Mouse (Mus musculus) bone marrow, adult 2 months (tissue): ENCODE data around the gene Heatr5b. TPM values are rescaled to one million over a fixed set of nuclear protein-coding genes. Genes with fewer than 3 reads are reported as not detected.
A peak's percentile ranks its signal among the peaks of the same experiment; 100 is the strongest.

ENCODE experiments used
- H3K27ac ChIP-seq: fragments of 200-500 bp; 2 replicates; pipeline ENCODE4 v1.5.1; 2012; ENCODE audit warnings: low read depth, mild to moderate bottlenecking, control low read depth, inconsistent platforms, low read length; ENCODE audit not compliant: control insufficient read depth, poor library complexity, insufficient read depth
- H3K4me1 ChIP-seq: fragments of 200-500 bp; 2 replicates; pipeline ENCODE4 v1.6.1; 2011; ENCODE audit warnings: low read length; ENCODE audit not compliant: control insufficient read depth, insufficient read depth
- H3K4me3 ChIP-seq: fragments of 200-500 bp; replicated peaks from 2 replicates; pipeline ENCODE3; 2011; ENCODE audit warnings: mild to moderate bottlenecking, low read depth, low read length, control low read depth; ENCODE audit not compliant: control insufficient read depth
- CTCF ChIP-seq: fragments of 200-500 bp; IDR thresholded peaks from 2 replicates; pipeline ENCODE4 v1.5.1; 2011; ENCODE audit warnings: low read length, control low read depth; ENCODE audit not compliant: control insufficient read depth, insufficient read depth
- POLR2A ChIP-seq: fragments of 200-500 bp; IDR thresholded peaks from 2 replicates; pipeline ENCODE4 v1.6.1; 2011; ENCODE audit warnings: low read depth, mild to moderate bottlenecking, control low read depth, low read length, borderline replicate concordance; ENCODE audit not compliant: control insufficient read depth
- WGBS: fragments of 180-500 bp; shearing (Covaris S2); methylation state at CpG from one replicate; pipeline ENCODE4 v1.1.7; 2018; 5-methylcytosine and 5-hydroxymethylcytosine counted together
- polyA plus RNA-seq: library from polyadenylated mRNA; stranded (reverse); fragments of >200 nt; gene quantifications from 2 replicates; pipeline ENCODE4 v1.2.4, GENCODE M21; 2011; ENCODE audit warnings: low replicate concordance; ENCODE audit not compliant: missing spikeins, insufficient read depth, insufficient read length

Heatr5b gene
- 2.5 and 5.1 TPM in 2 replicates for polyA plus RNA-seq

DNA sequence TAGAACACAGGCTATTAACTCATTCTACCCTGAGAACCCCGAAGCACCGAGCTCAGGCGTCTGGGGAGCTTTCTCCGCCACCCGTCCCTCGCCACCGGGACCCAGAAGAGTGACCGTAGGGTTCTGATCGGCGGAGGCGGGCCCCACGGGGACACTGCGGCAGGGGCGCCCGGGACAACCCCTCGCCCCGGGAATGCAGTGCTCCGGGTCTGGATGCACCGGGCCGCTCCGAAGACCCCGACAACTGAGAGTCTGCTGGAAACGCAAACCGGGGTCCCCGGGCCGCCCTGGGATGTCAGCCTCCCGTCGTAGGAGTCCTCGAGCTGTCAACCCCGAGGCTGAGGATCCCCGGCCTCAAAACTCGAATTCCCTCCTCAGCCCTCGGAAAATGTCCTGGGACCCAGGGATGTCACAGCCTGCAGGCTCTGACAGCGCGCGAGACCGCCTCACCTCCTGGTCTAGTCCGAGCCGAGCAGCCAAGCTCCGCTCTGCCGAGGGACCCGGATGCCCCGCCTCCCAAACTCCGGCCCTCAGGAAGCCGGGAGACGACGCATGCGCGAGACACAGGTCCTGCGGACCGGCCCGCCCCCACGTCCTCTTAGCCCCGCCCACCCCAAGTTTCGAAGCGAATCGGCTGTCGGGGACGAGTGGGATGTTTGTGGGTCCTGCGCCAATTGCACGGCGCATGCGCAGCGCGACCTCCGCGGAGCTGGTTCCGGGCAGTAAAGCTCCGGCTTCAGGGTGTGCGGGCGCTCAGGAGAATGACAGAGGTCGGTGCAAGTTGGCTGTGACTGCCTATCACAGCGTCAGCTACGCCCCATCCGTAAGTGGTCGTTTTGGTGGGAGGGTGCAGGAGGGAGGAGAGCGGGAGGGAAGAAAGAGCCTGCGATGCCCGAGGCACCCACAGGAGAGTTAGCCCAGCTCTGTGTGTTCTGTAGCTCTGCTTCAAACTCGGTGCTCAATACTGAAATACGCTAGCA, at the start of gene Heatr5b, which contains the start of gene Gpatch11:
Gene Heatr5b, minus strand, starts transcription at position 509 of the 980 bp plus-strand sequence.
Gene Gpatch11, plus strand, starts transcription at position 712 of the 980 bp plus-strand sequence.
- under 1% methylated on average over 81 of the region's 81 CpGs for WGBS
- Histone ChIP-seq H3K27ac (peak within 1 kb of the TSS; percentile 72), H3K4me3 (peak within 1 kb of the TSS; percentile 86), H3K4me1 (no peaks in the 10 kb centered on the region)
- TF ChIP-seq POLR2A (peak; percentile 74), CTCF (0 out of 2 replicates have a peak, but pooled peaks have one; percentile 8)

DNA sequence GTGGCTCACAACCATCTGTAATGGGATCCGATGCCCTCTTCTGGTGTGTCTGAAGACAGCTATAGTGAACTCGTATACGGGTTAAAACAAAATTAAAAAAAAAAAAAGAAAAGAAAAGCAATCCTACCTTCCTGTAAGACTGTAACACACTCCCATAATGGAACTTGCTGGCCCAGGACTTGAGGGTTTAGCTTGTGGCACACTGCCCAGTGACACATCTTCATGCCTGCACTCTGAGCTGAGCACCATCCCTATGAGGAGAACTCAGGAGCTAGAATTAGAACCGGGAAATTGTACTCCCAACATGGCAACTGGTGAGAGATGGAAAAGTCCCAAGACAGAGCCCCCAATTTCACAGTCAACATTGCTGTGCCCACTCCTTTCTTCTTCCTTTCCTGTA, 48.1 kb upstream of the Heatr5b start:
- H3K27ac ChIP-seq: no peak overlapping the region
- WGBS: 85% methylated on average over 4 of the region's 4 CpGs
- TF ChIP-seq CTCF: no peak
- no peak for TF ChIP-seq POLR2A
- no peaks in the 10 kb centered on the region; the same call in 1 of the 2 replicates for H3K4me1 ChIP-seq
- H3K4me3 ChIP-seq: no peak overlapping the region

DNA sequence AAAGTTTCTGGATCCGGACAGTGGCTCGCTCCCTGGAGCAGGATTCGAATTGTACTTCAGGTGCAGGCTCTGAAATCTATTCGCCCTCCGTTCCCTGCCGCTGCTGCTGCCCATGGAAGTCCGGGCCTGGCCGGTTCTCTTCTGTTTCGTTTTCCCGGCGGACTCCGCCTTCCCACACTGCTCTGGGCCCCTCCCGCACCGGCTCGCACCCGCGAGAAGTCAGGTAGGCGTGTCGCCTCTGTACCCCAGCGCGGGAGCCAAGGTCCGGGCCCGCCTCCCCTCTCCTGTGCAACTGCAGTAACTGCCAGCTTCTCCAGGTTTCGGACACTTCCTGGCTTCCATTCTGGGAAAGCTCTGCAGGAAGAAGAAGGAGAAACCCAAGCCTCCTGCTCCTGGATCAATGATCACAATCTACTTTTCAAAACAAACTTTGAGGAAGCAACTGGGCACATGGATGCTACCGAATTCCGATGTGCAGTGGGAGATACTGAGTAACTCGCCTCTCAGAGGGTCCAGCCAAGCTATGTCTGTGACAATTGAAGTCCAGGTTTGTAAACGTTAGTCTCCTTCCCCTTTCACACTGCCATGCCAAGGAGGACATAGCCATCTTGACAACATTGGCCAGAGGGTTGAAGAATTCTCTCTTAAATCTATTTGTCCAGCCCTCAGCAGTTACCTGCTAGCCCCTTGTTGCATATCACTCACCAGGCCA, 47.4 kb upstream of the Heatr5b start, which contains the start of gene Eif2ak2:
Gene Eif2ak2, minus strand, starts transcription at position 173 of the 712 bp plus-strand sequence.
- WGBS: under 1% methylated on average over 28 of the region's 28 CpGs
- peak within 1 kb of the TSS; percentile 18 for H3K27ac ChIP-seq
- no peaks in the 10 kb centered on the region; the same call in 1 of the 2 replicates for H3K4me1 ChIP-seq
- peak within 1 kb of the TSS; percentile 77 for H3K4me3 ChIP-seq
- TF ChIP-seq CTCF: no peak
- peak; percentile 74; the same call in 1 of the 2 replicates for TF ChIP-seq POLR2A

DNA sequence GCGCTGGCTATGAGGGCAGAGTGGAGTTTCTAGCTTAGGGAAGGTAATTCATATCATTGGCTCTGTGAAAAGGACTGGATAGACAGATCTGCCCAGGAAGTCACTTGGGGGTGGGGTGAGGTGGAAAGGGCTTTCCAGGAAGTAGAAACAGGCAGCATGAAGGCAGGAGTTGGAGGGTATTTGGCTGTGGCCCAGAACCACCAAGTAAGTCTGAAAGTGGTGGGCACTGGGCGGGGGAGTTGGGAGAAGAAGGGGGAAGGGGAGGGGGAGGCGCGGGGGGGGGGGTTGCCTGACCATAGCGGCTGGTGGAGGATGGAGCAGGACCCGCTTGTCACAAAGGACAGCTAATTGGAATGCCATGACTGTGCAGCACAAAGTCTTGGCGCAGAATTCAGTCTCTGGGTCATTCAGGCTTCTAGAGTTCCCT, 46.7 kb upstream of the Heatr5b start:
- Histone ChIP-seq H3K27ac (no peak overlapping the region), H3K4me3 (peak overlapping the region; percentile 77), H3K4me1 (no peaks in the 10 kb centered on the region; the same call in 1 of the 2 replicates)
- TF ChIP-seq POLR2A (no peak), CTCF (no peak)
- 1% methylated on average over 6 of the region's 7 CpGs for WGBS

DNA sequence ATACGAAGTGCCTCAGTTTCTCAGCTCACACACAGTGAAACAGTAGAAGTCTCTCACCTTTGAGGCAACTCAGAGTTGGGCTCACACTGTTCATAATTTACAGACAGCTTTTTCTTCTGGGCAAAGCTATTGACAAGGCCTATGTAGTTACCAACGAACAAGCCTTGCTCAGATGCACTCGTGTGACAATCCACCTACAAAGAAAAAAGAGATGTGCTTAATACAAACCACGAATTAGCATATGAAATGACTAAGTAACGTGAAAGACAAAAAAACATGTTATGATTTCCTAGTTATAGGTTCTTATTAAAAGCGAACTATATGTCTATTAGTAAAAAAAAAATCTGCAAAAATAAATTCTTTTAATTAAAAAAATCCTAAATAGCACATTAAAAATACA, 38.7 kb upstream of the Heatr5b start:
- Histone ChIP-seq H3K4me1 (no peaks in the 10 kb centered on the region), H3K4me3 (no peak overlapping the region), H3K27ac (no peak overlapping the region)
- TF ChIP-seq CTCF: no peak
- no peak for TF ChIP-seq POLR2A
- WGBS: 88% methylated on average over 6 of the region's 6 CpGs

DNA sequence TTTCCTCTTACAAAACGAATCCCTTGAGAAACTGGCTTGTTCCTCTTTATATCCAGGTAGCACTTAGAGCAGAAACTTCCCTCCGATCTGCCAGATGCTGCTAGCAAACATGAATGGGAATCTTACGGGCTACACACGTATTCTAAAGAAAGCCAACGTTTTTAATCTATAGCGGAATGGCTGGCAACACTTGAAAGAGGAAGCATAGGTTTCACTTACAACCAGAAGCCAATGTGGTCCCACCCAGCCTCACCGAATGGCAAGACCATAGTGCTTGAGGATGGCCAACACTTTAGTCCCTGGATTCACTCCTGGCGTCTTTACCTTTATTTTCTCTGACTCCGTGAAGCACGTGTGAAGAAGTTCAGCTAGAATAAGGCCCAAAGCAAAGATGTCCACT, 21.1 kb upstream of the Heatr5b start:
- WGBS: 73% methylated on average over 10 of the region's 10 CpGs
- H3K27ac ChIP-seq: no peak overlapping the region
- H3K4me3 ChIP-seq: no peak overlapping the region
- TF ChIP-seq CTCF (no peak), POLR2A (no peak)
- H3K4me1 ChIP-seq: no peaks in the 10 kb centered on the region

DNA sequence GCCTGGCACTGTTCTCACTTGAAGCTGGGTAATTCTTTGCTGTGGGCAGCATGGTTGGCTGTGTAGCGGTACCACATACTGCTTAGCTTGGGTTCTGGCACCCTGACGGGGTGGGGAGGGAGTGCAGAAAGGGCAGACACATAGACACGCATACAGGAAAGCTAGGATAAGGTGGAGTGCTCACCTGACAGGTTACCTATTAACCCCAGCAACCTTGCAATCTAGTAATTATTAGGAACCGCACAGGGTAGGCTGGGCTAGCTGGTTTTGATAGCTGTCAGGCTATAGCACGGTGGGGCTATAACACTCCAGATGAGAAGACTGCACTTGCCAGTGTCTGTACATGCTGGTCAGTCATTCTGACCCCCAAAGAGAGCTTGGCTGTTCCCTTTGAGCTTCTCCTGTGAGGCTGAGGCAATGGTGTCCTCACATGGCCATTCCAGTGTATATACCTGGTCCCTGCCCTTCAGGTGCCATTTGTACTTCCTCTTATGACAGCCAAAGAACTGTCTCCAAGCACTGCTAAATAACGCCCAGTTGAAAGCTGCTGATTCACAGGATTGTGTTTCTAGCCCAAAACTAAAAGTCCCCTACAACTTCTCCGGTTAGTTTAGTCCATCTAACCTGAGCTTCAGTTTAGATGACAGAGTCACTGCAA, 7.2 kb upstream of the Heatr5b start:
- Histone ChIP-seq H3K4me1 (no peaks in the 10 kb centered on the region), H3K27ac (no peak overlapping the region), H3K4me3 (no peak overlapping the region)
- TF ChIP-seq CTCF: no peak
- TF ChIP-seq POLR2A: no peak
- 87% methylated on average over 7 of the region's 7 CpGs for WGBS
